Mouse (Mus musculus) mammary gland, adult 2 months (tissue): ENCODE measurements around the gene Ttyh1. TPM values are rescaled to one million over a fixed set of nuclear protein-coding genes. Genes with fewer than 3 reads are reported as not detected.

ENCODE experiments used
- polyA plus RNA-seq: library from polyadenylated mRNA; depleted of rRNA; stranded (reverse); fragments of >200 nt; gene quantifications from 2 replicates; pipeline ENCODE4 v1.2.3, GENCODE M21; 2012; ENCODE audit warnings: low replicate concordance; rRNA removed

Ttyh1 gene
- polyA plus RNA-seq = 6.1 and 12.7 TPM in 2 replicates

DNA sequence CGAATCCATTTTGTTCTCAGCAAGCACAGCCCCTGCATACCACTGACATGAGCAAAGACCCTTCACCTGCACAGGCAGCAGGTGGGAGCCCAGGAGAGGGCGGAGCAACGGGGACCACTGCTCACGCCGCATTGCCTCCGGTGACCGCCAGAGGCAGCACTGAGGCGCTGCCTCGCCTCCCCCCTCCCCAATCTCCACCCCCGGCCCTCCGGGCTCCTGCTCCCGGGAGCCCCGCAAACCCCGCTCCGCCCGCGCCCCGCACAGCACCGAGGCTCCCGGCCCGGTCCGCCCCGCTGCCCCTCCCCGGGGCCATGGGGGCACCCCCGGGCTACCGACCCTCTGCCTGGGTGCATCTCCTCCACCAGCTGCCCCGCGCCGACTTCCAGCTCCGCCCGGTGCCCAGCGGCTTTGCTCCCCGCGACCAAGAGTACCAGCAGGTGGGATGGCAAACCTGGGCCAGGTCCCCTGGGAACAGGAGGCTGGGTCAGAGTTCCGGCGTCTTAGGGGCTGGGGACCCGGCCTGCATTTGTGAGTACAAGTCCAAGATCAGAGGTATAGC lies at the start of gene Ttyh1:
Gene Ttyh1, plus strand, starts transcription at position 65 of the 559 bp plus-strand sequence.

DNA sequence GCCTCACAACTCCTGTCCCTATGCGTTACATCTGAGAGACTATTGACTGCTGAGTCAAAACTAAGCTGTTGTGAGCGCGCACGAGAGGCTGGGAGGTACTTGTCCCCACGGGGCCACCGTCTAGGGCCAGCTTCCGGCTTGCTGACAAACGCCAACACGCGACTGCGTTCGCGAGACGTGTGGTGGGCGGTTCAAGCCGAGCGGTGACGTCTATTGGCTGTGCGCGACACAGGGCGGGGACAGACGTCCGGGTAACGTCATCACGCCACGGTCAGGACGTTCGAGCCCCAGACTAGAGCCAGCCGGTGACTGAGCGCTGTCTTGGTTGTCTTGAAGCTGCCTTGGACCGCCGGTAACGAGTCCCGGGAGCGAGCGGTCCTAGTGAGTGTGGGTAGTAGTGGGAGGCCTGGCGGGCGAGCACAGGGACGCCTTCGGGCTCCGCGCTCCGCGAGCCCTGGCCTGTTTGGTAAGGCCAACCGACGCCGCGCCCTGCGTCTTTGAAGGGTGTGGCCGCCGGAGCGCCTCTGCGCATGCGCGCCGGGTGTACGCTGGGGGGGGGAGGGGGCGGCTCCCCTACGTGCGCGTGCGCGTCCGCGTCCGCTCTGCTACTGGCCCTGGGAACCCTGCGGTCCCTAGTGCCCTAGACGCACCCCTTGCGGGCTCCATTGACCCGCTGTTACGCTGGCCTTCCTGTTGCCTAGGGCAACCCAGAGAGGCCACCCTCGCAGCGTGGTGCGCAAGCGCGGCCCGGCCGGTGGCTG lies 17.7 kb downstream of the Ttyh1 start, which contains the start of gene Leng8:
Gene Leng8, plus strand, starts transcription at position 269 of the 761 bp plus-strand sequence.

DNA sequence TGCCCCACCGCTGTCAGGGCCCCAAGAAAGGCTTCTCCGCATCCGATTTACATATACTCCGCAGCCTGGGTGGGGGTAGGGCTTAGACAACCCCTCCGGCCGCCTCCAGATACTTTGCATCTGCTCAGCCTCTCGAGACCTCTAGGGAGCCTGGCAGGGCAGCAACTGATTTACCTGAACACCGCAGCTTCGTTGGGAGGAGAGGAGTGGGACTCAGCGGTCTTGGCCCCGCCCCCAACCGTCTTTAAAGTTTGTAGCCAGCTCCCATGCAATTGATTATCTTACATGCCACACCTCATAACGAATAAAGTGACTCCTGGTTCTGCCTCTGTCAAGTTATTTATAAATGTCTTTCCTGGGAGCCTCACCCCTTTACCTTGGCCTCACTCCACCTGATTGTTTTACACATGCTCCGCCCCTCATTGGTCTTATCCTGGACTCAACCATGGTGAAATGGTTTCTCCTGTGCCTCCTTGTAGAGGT lies 30.9 kb downstream of the Ttyh1 start, which contains the start of gene Leng9:
Gene Leng9, minus strand, starts transcription at position 316 of the 483 bp plus-strand sequence.

DNA sequence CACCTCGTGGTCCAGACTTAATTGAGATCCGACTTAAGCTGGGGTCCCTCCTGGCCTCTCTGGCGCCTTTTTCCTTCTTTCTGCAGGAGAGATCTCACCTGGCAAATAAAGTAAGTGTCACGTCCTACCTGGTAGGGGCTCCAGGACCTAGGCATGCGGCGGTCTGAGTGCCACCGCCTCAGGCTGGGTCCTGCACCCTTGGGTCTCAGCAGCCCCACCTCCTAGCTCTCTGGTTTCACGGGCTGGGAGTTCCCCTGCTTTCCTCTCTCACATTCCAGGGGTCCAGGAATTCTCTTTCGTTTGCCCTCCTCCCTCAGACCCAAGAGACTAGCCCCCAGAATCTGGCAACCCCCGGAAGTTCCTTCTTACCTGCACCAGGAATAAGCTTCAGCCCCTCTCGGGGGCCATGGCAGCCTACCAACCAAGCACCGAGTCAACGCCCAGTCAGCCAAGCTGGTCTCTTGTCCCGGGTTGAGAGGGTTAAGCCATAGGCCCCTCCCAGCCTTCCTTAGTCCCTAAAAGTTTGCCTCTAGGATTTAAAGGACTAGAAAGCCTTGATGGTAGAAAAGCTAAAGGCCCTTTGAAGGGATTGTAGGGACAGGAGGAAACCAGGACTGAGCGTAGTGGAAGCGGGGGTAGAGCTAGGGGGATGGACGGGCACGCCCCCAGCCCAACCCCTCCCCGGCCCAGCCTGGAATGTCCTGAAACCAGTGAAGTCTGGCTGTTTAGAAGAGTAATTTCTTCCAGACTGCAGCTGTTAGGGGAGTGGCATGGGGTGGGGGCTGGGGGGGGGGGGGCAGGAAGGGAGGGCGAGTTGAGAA lies 45.1 kb downstream of the Ttyh1 start, which contains the start of gene Cdc42ep5:
Gene Cdc42ep5, minus strand, starts transcription at position 771 of the 821 bp plus-strand sequence.

Other genes starting within 250 kb of the Ttyh1 start
- gene Gm14548, start 221.3 kb upstream of the Ttyh1 start, polyA plus RNA-seq = 1.3 and 3.6 TPM in 2 replicates
- 2.8 and 6.5 TPM in 2 replicates for gene Lilra6, start 203.9 kb upstream of the Ttyh1 start, polyA plus RNA-seq
- 3.9 and 11.6 TPM in 2 replicates for gene Lair1, start 56.2 kb upstream of the Ttyh1 start, polyA plus RNA-seq
- 549 and 715 TPM in 2 replicates for gene Leng8, start 17.6 kb downstream of the Ttyh1 start, polyA plus RNA-seq
- 6.5 and 13.3 TPM in 2 replicates for gene Leng9, start 31.0 kb downstream of the Ttyh1 start, polyA plus RNA-seq
- 38.8 and 101 TPM in 2 replicates for gene Cdc42ep5, start 45.5 kb downstream of the Ttyh1 start, polyA plus RNA-seq
- 0.56 and 0.57 TPM in 2 replicates for gene Lilra5, start 118.3 kb downstream of the Ttyh1 start, polyA plus RNA-seq
- gene Ncr1, start 218.3 kb downstream of the Ttyh1 start, polyA plus RNA-seq = 1.1 and 1.8 TPM in 2 replicates